Mouse (Mus musculus): ENCODE data around the gene Gpsm3.

- TF ChIP-seq POLR2A (IDR thresholded peaks at IDR 0.05; ENCODE audit: borderline replicate concordance, extremely low read depth, low read depth, low read length) (no peak), CTCF (IDR thresholded peaks at IDR 0.05; ENCODE audit: insufficient read depth, low read length) (no peak)
Measured at GRCm38 (mm10) chr17:34590154-34590987, 765 bp downstream of the Gpsm3 start.

Data from lung, adult 2 months (tissue).